Mouse (Mus musculus): Measurements from ENCODE around the gene Cox7a1. TPM values are rescaled to one million over a fixed set of nuclear protein-coding genes. Genes with fewer than 3 reads are reported as not detected.

Gene Cox7a1
- polyA plus RNA-seq, 2 experiments = 2.7 to 4.5 TPM

- no peaks in the 10 kb centered on the region for H3K27me3 ChIP-seq (ENCODE audit: control insufficient read depth, insufficient read depth, low read length)
- no peaks in the 10 kb centered on the region for H3K9me3 ChIP-seq (ENCODE audit: control insufficient read depth, low read length)
- no peak overlapping the region for H3K27ac ChIP-seq (replicated peaks; ENCODE audit: low read depth, low read length)
- peak overlapping the region; percentile 43 for H3K4me3 ChIP-seq (replicated peaks; ENCODE audit: low read length)
- 15% methylated on average over 11 of the region's 11 CpGs for WGBS
- H3K4me1 ChIP-seq (ENCODE audit: control insufficient read depth, insufficient read depth, low read length) = peaks cover 8% of the 10 kb centered on the region
- peak overlapping the region; percentile 75 for H3K4me2 ChIP-seq (replicated peaks; ENCODE audit: low read depth, low read length, severe bottlenecking)
- no peak for ATAC-seq (ENCODE audit: low FRiP score, low read depth)
- no peak for DNase-seq (ENCODE audit: low spot score)
- H3K36me3 ChIP-seq (ENCODE audit: control insufficient read depth, insufficient read depth, low read length) = peaks cover 18% of the 10 kb centered on the region
- H3K9ac ChIP-seq (ENCODE audit: low read depth, low read length, severe bottlenecking) = peak overlapping the region; percentile 55
- TF ChIP-seq POLR2A (IDR thresholded peaks at IDR 0.05; ENCODE audit: borderline replicate concordance, extremely low read depth, insufficient read depth, insufficient read length) = no peak
Measured at GRCm38 (mm10) chr7:30220008-30220356, 36.0 kb downstream of the Cox7a1 start.

GRCm38 (mm10) chr7:30221433-30221832 is 37.5 kb downstream of the Cox7a1 start:
- no peak for TF ChIP-seq POLR2A (IDR thresholded peaks at IDR 0.05; ENCODE audit: borderline replicate concordance, extremely low read depth, insufficient read depth, insufficient read length)
- Histone ChIP-seq H3K27ac (replicated peaks; ENCODE audit: low read depth, low read length) (no peak overlapping the region), H3K9ac (ENCODE audit: low read depth, low read length, severe bottlenecking) (no peak overlapping the region), H3K4me3 (replicated peaks; ENCODE audit: low read length) (no peak overlapping the region), H3K27me3 (ENCODE audit: control insufficient read depth, insufficient read depth, low read length) (no peaks in the 10 kb centered on the region), H3K4me1 (ENCODE audit: control insufficient read depth, insufficient read depth, low read length) (peaks cover 8% of the 10 kb centered on the region), H3K36me3 (ENCODE audit: control insufficient read depth, insufficient read depth, low read length) (peaks cover 31% of the 10 kb centered on the region), H3K9me3 (ENCODE audit: control insufficient read depth, low read length) (no peaks in the 10 kb centered on the region), H3K4me2 (replicated peaks; ENCODE audit: low read depth, low read length, severe bottlenecking) (no peak overlapping the region)
- WGBS = 85% methylated on average over 3 of the region's 3 CpGs
- ATAC-seq (ENCODE audit: low FRiP score, low read depth) (no peak), DNase-seq (ENCODE audit: low spot score) (no peak)

- ATAC-seq (ENCODE audit: low FRiP score, low read depth) = no peak
- 88% methylated on average over 5 of the region's 5 CpGs for WGBS
- peaks cover 38% of the 10 kb centered on the region for H3K36me3 ChIP-seq (ENCODE audit: control insufficient read depth, insufficient read depth, low read length)
Measured at GRCm38 (mm10) chr7:30222205-30222604, 38.3 kb downstream of the Cox7a1 start.

GRCm38 (mm10) chr7:30224206-30224605 is 40.3 kb downstream of the Cox7a1 start:
- WGBS = 96% methylated on average over 12 of the region's 12 CpGs
- H3K4me1 ChIP-seq (ENCODE audit: control insufficient read depth, insufficient read depth, low read length) = peaks cover 4% of the 10 kb centered on the region
- H3K36me3 ChIP-seq (ENCODE audit: control insufficient read depth, insufficient read depth, low read length) = peaks cover 54% of the 10 kb centered on the region
- no peak for TF ChIP-seq POLR2A (IDR thresholded peaks at IDR 0.05; ENCODE audit: borderline replicate concordance, extremely low read depth, insufficient read depth, insufficient read length)
- no peak overlapping the region for H3K27ac ChIP-seq (replicated peaks; ENCODE audit: low read depth, low read length)
- H3K9me3 ChIP-seq (ENCODE audit: control insufficient read depth, low read length) = no peaks in the 10 kb centered on the region
- no peak overlapping the region for H3K4me3 ChIP-seq (replicated peaks; ENCODE audit: low read length)
- ATAC-seq (ENCODE audit: low FRiP score, low read depth) = no peak
- no peak overlapping the region for H3K9ac ChIP-seq (ENCODE audit: low read depth, low read length, severe bottlenecking)
- H3K27me3 ChIP-seq (ENCODE audit: control insufficient read depth, insufficient read depth, low read length) = no peaks in the 10 kb centered on the region
- H3K4me2 ChIP-seq (replicated peaks; ENCODE audit: low read depth, low read length, severe bottlenecking) = no peak overlapping the region
- DNase-seq (ENCODE audit: low spot score) = no peak

More at GRCm38 (mm10) chr7:30222205-30222604, 38.3 kb downstream of the Cox7a1 start:
- H3K4me2 ChIP-seq (replicated peaks; ENCODE audit: low read depth, low read length, severe bottlenecking) = no peak overlapping the region
- TF ChIP-seq POLR2A (IDR thresholded peaks at IDR 0.05; ENCODE audit: borderline replicate concordance, extremely low read depth, insufficient read depth, insufficient read length) = no peak
- H3K4me1 ChIP-seq (ENCODE audit: control insufficient read depth, insufficient read depth, low read length) = peaks cover 8% of the 10 kb centered on the region
- no peaks in the 10 kb centered on the region for H3K9me3 ChIP-seq (ENCODE audit: control insufficient read depth, low read length)
- H3K27me3 ChIP-seq (ENCODE audit: control insufficient read depth, insufficient read depth, low read length) = no peaks in the 10 kb centered on the region
- H3K27ac ChIP-seq (replicated peaks; ENCODE audit: low read depth, low read length) = no peak overlapping the region
- no peak overlapping the region for H3K9ac ChIP-seq (ENCODE audit: low read depth, low read length, severe bottlenecking)
- no peak for DNase-seq (ENCODE audit: low spot score)
- H3K4me3 ChIP-seq (replicated peaks; ENCODE audit: low read length) = no peak overlapping the region

GRCm38 (mm10) chr7:30231328-30231668 is 47.4 kb downstream of the Cox7a1 start:
- DNase-seq (ENCODE audit: low spot score) = no peak
- peak overlapping the region; percentile 82 for H3K4me2 ChIP-seq (replicated peaks; ENCODE audit: low read depth, low read length, severe bottlenecking)
- TF ChIP-seq POLR2A (IDR thresholded peaks at IDR 0.05; ENCODE audit: borderline replicate concordance, extremely low read depth, insufficient read depth, insufficient read length) = no peak
- H3K4me1 ChIP-seq (ENCODE audit: control insufficient read depth, insufficient read depth, low read length) = peaks cover 10% of the 10 kb centered on the region
- no peaks in the 10 kb centered on the region for H3K9me3 ChIP-seq (ENCODE audit: control insufficient read depth, low read length)
- H3K27me3 ChIP-seq (ENCODE audit: control insufficient read depth, insufficient read depth, low read length) = no peaks in the 10 kb centered on the region
- peak; percentile 31 for ATAC-seq (ENCODE audit: low FRiP score, low read depth)
- peak overlapping the region; percentile 77 for H3K9ac ChIP-seq (ENCODE audit: low read depth, low read length, severe bottlenecking)
- 0% methylated on average over 16 of the region's 16 CpGs for WGBS
- 0 out of 2 replicates have a peak overlapping the region, but pooled peaks have one; percentile 38 for H3K27ac ChIP-seq (replicated peaks; ENCODE audit: low read depth, low read length)
- peaks cover 50% of the 10 kb centered on the region for H3K36me3 ChIP-seq (ENCODE audit: control insufficient read depth, insufficient read depth, low read length)
- peak overlapping the region; percentile 80 for H3K4me3 ChIP-seq (replicated peaks; ENCODE audit: low read length)

Measured in limb, embryonic 14.5 days (tissue).